Mouse (Mus musculus) erythroblast, embryonic 14.5 days (primary cell): ENCODE measurements around the gene Pou4f1. TPM values are rescaled to one million over a fixed set of nuclear protein-coding genes. Genes with fewer than 3 reads are reported as not detected.

Source experiments
- H3K27me3 ChIP-seq: 2 replicates; pipeline ENCODE4 v1.6.1; 2012; ENCODE audit warnings: inconsistent platforms; ENCODE audit not compliant: control insufficient read depth
- H3K36me3 ChIP-seq: 2 replicates; pipeline ENCODE4 v1.6.1; 2012; ENCODE audit warnings: mild to moderate bottlenecking, inconsistent platforms; ENCODE audit not compliant: control insufficient read depth
- H3K4me1 ChIP-seq: 2 replicates; pipeline ENCODE4 v1.6.1; 2012; ENCODE audit warnings: inconsistent platforms; ENCODE audit not compliant: control insufficient read depth
- H3K4me3 ChIP-seq: replicated peaks from 2 replicates; pipeline ENCODE3; 2012; ENCODE audit warnings: moderate library complexity, mild to moderate bottlenecking, inconsistent platforms
- H3K9me3 ChIP-seq: 2 replicates; pipeline ENCODE4 v1.6.1; 2012; ENCODE audit warnings: low read length, inconsistent platforms, mixed read lengths; ENCODE audit not compliant: control insufficient read depth
- GATA1 ChIP-seq: IDR thresholded peaks from 2 replicates; pipeline ENCODE4 v1.6.1; 2012; ENCODE audit warnings: low read length, inconsistent platforms, mixed read lengths
- TAL1 ChIP-seq: IDR thresholded peaks from 3 replicates; pipeline ENCODE4 v1.6.1; 2012; ENCODE audit warnings: low read length, inconsistent platforms, mixed read lengths
- polyA plus RNA-seq: library from polyadenylated mRNA; stranded (reverse); fragments of >175 nt; gene quantifications from 2 replicates; pipeline ENCODE4 v1.2.3, GENCODE M21; 2012

Pou4f1 gene
- polyA plus RNA-seq, 1 experiment = not detected

DNA sequence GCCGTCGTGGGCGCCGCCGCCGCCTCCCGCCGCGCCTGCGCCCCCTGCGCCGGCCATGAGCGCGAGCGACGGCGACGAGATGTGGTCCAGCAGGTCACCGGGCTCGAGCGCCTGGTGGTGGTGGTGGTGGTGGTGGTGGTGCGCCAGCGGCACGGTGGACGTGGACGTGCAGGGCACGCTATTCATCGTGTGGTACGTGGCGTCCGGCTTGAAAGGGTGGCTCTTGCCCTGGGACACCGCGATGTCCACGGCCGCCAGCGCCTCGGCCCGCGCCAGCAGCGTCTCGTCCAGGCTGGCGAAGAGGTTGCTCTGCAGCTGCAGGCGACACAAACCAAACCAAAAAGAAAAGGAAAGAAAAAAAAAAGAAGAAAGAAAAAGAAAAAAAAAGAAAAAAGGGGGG, 1.2 kb downstream of the Pou4f1 start:
- no peak overlapping the region for H3K4me3 ChIP-seq
- no peaks in the 10 kb centered on the region; the same call in 1 of the 2 replicates for H3K9me3 ChIP-seq
- no peaks in the 10 kb centered on the region for H3K36me3 ChIP-seq
- peaks cover 100% of the 10 kb centered on the region for H3K27me3 ChIP-seq
- TF ChIP-seq TAL1 = no peak
- no peak for TF ChIP-seq GATA1
- peaks cover 2% of the 10 kb centered on the region for H3K4me1 ChIP-seq

- Histone ChIP-seq H3K27me3 (peaks cover 100% of the 10 kb centered on the region), H3K4me3 (no peak overlapping the region), H3K4me1 (peaks cover 2% of the 10 kb centered on the region), H3K9me3 (no peaks in the 10 kb centered on the region; the same call in 1 of the 2 replicates), H3K36me3 (no peaks in the 10 kb centered on the region)
- no peak for TF ChIP-seq TAL1
- no peak for TF ChIP-seq GATA1
These were observed 2.1 kb downstream of the Pou4f1 start for GRCm38 (mm10) chr14:104465483-104466235.

GRCm38 (mm10) chr14:104464841-104465240, 3.0 kb downstream of the Pou4f1 start:
- peaks cover 100% of the 10 kb centered on the region for H3K27me3 ChIP-seq
- no peaks in the 10 kb centered on the region for H3K36me3 ChIP-seq
- peaks cover 2% of the 10 kb centered on the region for H3K4me1 ChIP-seq
- no peak for TF ChIP-seq GATA1
- no peak for TF ChIP-seq TAL1
- H3K9me3 ChIP-seq = no peaks in the 10 kb centered on the region; the same call in 1 of the 2 replicates
- no peak overlapping the region for H3K4me3 ChIP-seq

DNA sequence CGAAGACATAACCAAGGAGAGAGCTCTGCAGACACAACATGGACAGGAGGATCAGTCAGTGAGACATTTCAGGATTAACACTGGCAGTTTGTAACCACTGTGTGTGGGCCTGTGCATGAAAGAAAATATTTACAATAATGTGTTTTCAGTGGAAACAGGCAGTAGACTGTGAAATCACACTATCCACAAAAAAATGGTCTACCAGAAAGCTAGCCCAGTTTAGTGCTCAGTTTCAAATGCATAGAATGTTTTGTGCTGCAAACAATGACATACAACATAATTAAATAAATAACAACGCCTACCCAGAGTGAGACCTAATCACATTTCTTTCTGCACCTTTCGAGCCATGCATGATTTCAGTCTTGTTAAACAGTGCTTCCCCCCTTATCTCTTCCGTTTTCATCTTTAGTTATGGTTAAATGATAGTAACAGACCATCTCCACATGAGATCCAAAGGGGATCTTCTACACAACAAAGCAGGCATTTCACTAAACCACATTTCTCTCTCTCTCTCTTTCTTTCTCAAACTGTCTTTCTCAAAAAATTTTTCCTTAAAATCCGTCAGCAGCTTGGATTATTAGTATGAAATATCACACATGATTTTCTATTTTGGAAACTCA, 4.1 kb downstream of the Pou4f1 start:
- H3K4me3 ChIP-seq = no peak overlapping the region
- no peaks in the 10 kb centered on the region; the same call in 1 of the 2 replicates for H3K9me3 ChIP-seq
- H3K27me3 ChIP-seq = peaks cover 100% of the 10 kb centered on the region
- peaks cover 2% of the 10 kb centered on the region for H3K4me1 ChIP-seq
- H3K36me3 ChIP-seq = no peaks in the 10 kb centered on the region
- no peak for TF ChIP-seq GATA1
- TF ChIP-seq TAL1 = no peak

- TF ChIP-seq TAL1 (no peak), GATA1 (no peak)
- no peaks in the 10 kb centered on the region for H3K36me3 ChIP-seq
- peaks cover 100% of the 10 kb centered on the region for H3K27me3 ChIP-seq
- no peaks in the 10 kb centered on the region; the same call in 1 of the 2 replicates for H3K9me3 ChIP-seq
- no peak overlapping the region for H3K4me3 ChIP-seq
- H3K4me1 ChIP-seq = no peaks in the 10 kb centered on the region
These were observed 6.2 kb downstream of the Pou4f1 start for GRCm38 (mm10) chr14:104461286-104462240.

DNA sequence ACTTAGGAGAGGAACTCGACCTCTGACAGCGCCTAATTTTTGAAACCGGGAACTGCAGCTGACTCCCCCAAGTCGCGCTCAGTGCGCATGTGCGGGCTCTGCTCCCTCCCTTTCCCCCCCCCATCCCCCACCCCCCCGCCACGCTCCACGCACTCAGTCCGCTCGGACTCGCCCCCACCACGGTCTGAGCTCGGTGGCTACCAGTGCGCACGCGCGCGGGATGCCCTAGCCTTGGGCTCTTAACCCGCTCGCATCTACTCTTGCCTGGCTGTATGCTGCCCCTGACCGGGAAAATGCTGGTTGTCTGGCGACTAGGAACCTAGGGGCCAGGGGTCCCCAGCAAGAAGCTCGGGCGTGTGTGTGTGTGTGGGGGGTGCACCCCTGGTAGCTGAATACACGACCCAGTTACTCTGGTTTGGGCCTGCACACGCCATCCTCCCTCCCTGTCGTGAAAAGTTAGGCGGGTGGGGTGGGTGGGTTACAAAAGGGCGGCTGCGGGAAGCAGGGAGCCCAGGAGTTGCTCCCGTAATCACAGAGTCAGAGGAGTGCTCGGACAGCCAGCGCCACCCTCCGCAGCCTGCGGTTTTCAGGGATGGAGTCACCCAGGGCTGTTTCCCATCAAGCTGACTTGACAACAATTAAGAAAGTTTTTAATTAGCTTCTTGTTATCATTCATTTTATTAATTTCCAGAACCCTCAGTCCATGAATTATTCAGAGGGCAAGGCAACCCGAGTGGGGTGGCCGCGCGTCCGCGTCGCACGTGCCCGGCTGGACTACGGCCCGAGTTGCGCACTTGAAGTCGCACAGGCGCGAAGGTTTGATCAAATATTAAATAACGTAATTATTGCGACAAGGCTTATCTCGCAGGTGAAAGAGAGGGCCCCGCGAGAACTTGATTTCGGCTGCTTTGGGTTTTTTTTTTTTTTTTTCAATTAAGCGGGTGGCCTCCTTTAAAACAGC, 7.2 kb downstream of the Pou4f1 start:
- no peak for TF ChIP-seq TAL1
- no peak for TF ChIP-seq GATA1
- Histone ChIP-seq H3K27me3 (peaks cover 92% of the 10 kb centered on the region), H3K4me3 (no peak overlapping the region)

DNA sequence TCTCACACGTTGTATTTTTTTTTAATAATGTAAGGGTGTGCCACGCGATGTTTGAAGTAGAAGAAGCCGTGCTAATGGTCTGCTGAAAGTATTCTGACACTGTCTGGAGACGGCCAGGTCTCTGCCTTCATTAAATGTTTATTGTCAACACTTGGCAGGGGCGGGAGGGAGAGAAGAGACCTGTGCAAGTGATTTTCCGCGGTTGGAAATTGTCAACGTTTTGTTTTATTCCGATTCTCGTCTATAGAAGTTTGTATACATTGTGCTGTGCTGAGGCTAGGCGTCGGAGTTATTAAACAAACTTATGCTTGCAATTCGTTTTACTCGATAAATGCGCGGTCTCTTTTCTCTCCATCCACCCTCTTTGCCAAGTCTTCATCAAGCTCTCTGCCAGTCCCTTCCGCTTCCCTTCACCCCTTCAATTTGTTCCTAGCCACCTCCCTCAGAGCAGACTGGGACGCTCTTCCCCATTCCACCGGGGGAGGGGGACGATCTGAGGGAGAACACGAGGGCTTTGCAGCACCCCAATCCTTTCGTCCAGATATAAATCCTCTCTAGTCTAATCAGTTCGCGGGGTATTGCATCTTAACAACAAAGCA, 8.2 kb downstream of the Pou4f1 start:
- Histone ChIP-seq H3K27me3 (peaks cover 82% of the 10 kb centered on the region), H3K9me3 (no peaks in the 10 kb centered on the region)

More for the DNA sequence above, 7.2 kb downstream of the Pou4f1 start:
- H3K9me3 ChIP-seq = no peaks in the 10 kb centered on the region; the same call in 1 of the 2 replicates
- H3K36me3 ChIP-seq = no peaks in the 10 kb centered on the region
- H3K4me1 ChIP-seq = no peaks in the 10 kb centered on the region

More for the DNA sequence above, 8.2 kb downstream of the Pou4f1 start:
- H3K4me3 ChIP-seq = no peak overlapping the region
- TF ChIP-seq TAL1 (no peak), GATA1 (no peak)
- H3K36me3 ChIP-seq = no peaks in the 10 kb centered on the region
- H3K4me1 ChIP-seq = no peaks in the 10 kb centered on the region
